Mouse (Mus musculus) liver, adult 2 months (tissue): ENCODE results near the gene Kctd12b. TPM values are rescaled to one million over a fixed set of nuclear protein-coding genes. Genes with fewer than 3 reads are reported as not detected.

Experiments
- DNase-seq: peaks from one replicate; pipeline ENCODE4 v3.0.0-alpha.2; 2011; ENCODE audit warnings: low read depth, low spot score; ENCODE audit errors: extremely low read depth
- H3K27ac ChIP-seq: fragments of 200-500 bp; replicated peaks from 2 replicates; pipeline ENCODE4 v1.5.1; 2012; ENCODE audit warnings: low read depth, mild to moderate bottlenecking, control low read depth, inconsistent platforms, low read length; ENCODE audit not compliant: insufficient read depth
- H3K27me3 ChIP-seq: fragments of 200-500 bp; 2 replicates; pipeline ENCODE4 v1.6.1; 2012; ENCODE audit warnings: mild to moderate bottlenecking, moderate library complexity, low read length, inconsistent platforms; ENCODE audit not compliant: control insufficient read depth, insufficient read depth
- H3K36me3 ChIP-seq: fragments of 200-500 bp; 2 replicates; pipeline ENCODE4 v1.6.1; 2012; ENCODE audit warnings: low read length, inconsistent platforms; ENCODE audit not compliant: control insufficient read depth, insufficient read depth
- H3K4me1 ChIP-seq: fragments of 200-500 bp; 2 replicates; pipeline ENCODE4 v1.6.1; 2011; ENCODE audit warnings: low read length; ENCODE audit not compliant: control insufficient read depth, insufficient read depth
- H3K4me3 ChIP-seq: fragments of 200-500 bp; 2 replicates; pipeline ENCODE4 v1.5.1; 2011; ENCODE audit warnings: low read depth, mild to moderate bottlenecking, control low read depth, low read length, moderate library complexity; ENCODE audit not compliant: insufficient read depth
- H3K79me2 ChIP-seq: fragments of 200-500 bp; 2 replicates; pipeline ENCODE4 v1.6.1; 2012; ENCODE audit warnings: inconsistent platforms, mild to moderate bottlenecking, low read length, moderate library complexity; ENCODE audit not compliant: control insufficient read depth, insufficient read depth
- H3K9ac ChIP-seq: fragments of 200-500 bp; 2 replicates; pipeline ENCODE4 v1.6.1; 2012; ENCODE audit warnings: low read depth, mild to moderate bottlenecking, control low read depth, inconsistent platforms, low read length
- CTCF ChIP-seq: fragments of 200-500 bp; IDR thresholded peaks from 2 replicates; pipeline ENCODE4 v1.5.1; 2011; ENCODE audit warnings: low read depth, low read length, control low read depth
- POLR2A ChIP-seq: fragments of 200-500 bp; IDR thresholded peaks from 2 replicates; pipeline ENCODE4 v1.6.1; 2011; ENCODE audit warnings: low read length, control low read depth; ENCODE audit not compliant: insufficient read depth; ENCODE audit errors: extremely low read depth
- WGBS: fragments of 180-500 bp; shearing (Covaris S2); methylation state at CpG from one replicate; pipeline ENCODE4 v1.1.7; 2018; 5-methylcytosine and 5-hydroxymethylcytosine counted together
- polyA plus RNA-seq: library from polyadenylated mRNA; depleted of rRNA; stranded (reverse); fragments of >200 nt; gene quantifications from 2 replicates; pipeline ENCODE4 v1.2.3, GENCODE M21; 2012; rRNA removed
- total RNA-seq: library from RNA; depleted of rRNA; stranded (reverse); fragments of >200 nt; gene quantifications from 2 replicates; pipeline ENCODE4 v1.2.3, GENCODE M21; 2014; rRNA removed

The Kctd12b gene
- 1.4 and 2.1 TPM in 2 replicates for total RNA-seq
- 0.19 and 0.34 TPM in 2 replicates for polyA plus RNA-seq

GRCm38 (mm10) chrX:153695782-153696395, at the start of gene Kctd12b:
Kctd12b (minus strand) TSS chrX:153696391.
- H3K4me3 ChIP-seq: peak within 1 kb of the TSS; percentile 50
- peak within 1 kb of the TSS; percentile 66 for H3K9ac ChIP-seq
- TF ChIP-seq POLR2A (no peak), CTCF (no peak)
- H3K4me1 ChIP-seq: no peaks in the 10 kb centered on the region
- no peaks in the 10 kb centered on the region for H3K36me3 ChIP-seq
- H3K79me2 ChIP-seq: no peaks in the 10 kb centered on the region
- no peak within 1 kb of the TSS; the same call in 1 of the 2 replicates for H3K27ac ChIP-seq
- H3K27me3 ChIP-seq: no peaks in the 10 kb centered on the region
- 9% methylated on average over 11 of the region's 11 CpGs for WGBS
- DNase-seq: peak; percentile 0

GRCm38 (mm10) chrX:153742493-153742892, 46.3 kb upstream of the Kctd12b start:
- Histone ChIP-seq H3K9ac (no peak overlapping the region), H3K27me3 (no peaks in the 10 kb centered on the region), H3K27ac (no peak overlapping the region), H3K4me3 (no peak overlapping the region), H3K36me3 (no peaks in the 10 kb centered on the region), H3K79me2 (no peaks in the 10 kb centered on the region), H3K4me1 (no peaks in the 10 kb centered on the region)
- DNase-seq: no peak
- no peak for TF ChIP-seq CTCF
- no peak for TF ChIP-seq POLR2A
- 98% methylated on average over 3 of the region's 3 CpGs for WGBS

GRCm38 (mm10) chrX:153735697-153736096, 39.5 kb upstream of the Kctd12b start:
- Histone ChIP-seq H3K79me2 (no peaks in the 10 kb centered on the region), H3K9ac (no peak overlapping the region), H3K4me3 (no peak overlapping the region), H3K36me3 (no peaks in the 10 kb centered on the region; the same call in 1 of the 2 replicates), H3K27ac (no peak overlapping the region), H3K27me3 (no peaks in the 10 kb centered on the region), H3K4me1 (no peaks in the 10 kb centered on the region)
- DNase-seq: no peak
- TF ChIP-seq POLR2A (no peak), CTCF (no peak)
- WGBS: 83% methylated on average over 4 of the region's 4 CpGs

- 69% methylated on average over 3 of the region's 3 CpGs for WGBS
- no peaks in the 10 kb centered on the region for H3K4me1 ChIP-seq
- TF ChIP-seq CTCF: no peak
- H3K4me3 ChIP-seq: no peak overlapping the region
- no peak overlapping the region for H3K9ac ChIP-seq
- H3K36me3 ChIP-seq: no peaks in the 10 kb centered on the region
- DNase-seq: no peak
- H3K79me2 ChIP-seq: no peaks in the 10 kb centered on the region; the same call in 1 of the 2 replicates
- H3K27me3 ChIP-seq: no peaks in the 10 kb centered on the region
- no peak overlapping the region for H3K27ac ChIP-seq
Observed at GRCm38 (mm10) chrX:153724400-153724799, 28.2 kb upstream of the Kctd12b start.

- TF ChIP-seq CTCF (no peak), POLR2A (no peak)
- WGBS: under 1% methylated on average over 32 of the region's 32 CpGs
- Histone ChIP-seq H3K4me1 (no peaks in the 10 kb centered on the region), H3K4me3 (peak within 1 kb of the TSS; percentile 74), H3K79me2 (no peaks in the 10 kb centered on the region; the same call in 1 of the 2 replicates), H3K27me3 (no peaks in the 10 kb centered on the region), H3K36me3 (no peaks in the 10 kb centered on the region), H3K27ac (no peak within 1 kb of the TSS), H3K9ac (peak within 1 kb of the TSS; percentile 44)
- peak; percentile 0 for DNase-seq
Observed at GRCm38 (mm10) chrX:153723110-153723916, 27.1 kb upstream of the Kctd12b start, which contains the start of gene Nbdy. Nbdy (plus strand) TSS chrX:153723590.

- H3K36me3 ChIP-seq: no peaks in the 10 kb centered on the region
- DNase-seq: peak; percentile 0
- no peaks in the 10 kb centered on the region for H3K27me3 ChIP-seq
- WGBS: 35% methylated on average over 4 of the region's 4 CpGs
- H3K27ac ChIP-seq: no peak overlapping the region
- no peak overlapping the region for H3K4me3 ChIP-seq
- no peaks in the 10 kb centered on the region for H3K4me1 ChIP-seq
- no peaks in the 10 kb centered on the region; the same call in 1 of the 2 replicates for H3K79me2 ChIP-seq
- TF ChIP-seq CTCF: peak; percentile 7; the same call in 1 of the 2 replicates
- no peak for TF ChIP-seq POLR2A
- H3K9ac ChIP-seq: no peak overlapping the region
Observed at GRCm38 (mm10) chrX:153719602-153720001, 23.4 kb upstream of the Kctd12b start.
